Mouse (Mus musculus): Measurements from ENCODE around the gene Zpbp2.

The Zpbp2 gene

GRCm38 (mm10) chr11:98550975-98551828 is at the start of gene Zpbp2:
TSS of gene Zpbp2 (plus strand) at chr11:98551097.
- DNase-seq (ENCODE audit: low spot score): peak; percentile 76

DNA sequence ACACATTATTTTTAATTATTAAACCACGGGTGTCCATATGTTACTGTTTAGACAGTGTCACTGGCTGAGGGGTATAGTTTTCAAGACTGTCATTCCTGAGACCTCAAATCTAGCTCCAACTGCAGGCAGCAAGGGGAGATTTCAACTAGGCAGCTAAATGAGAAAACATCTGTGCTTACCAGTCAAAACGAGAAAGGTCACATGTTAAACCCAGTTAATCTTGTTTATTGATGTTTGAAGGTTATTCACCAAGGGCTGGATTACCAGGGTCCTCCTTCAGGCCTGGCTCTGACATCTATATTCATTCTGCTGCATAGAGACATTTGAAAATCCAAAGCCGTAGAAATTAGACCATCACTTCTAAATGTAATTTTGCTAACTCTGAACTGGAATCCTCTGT is 46.0 kb upstream of the Zpbp2 start:
- no peak for DNase-seq (ENCODE audit: low spot score)

- no peak for DNase-seq (ENCODE audit: low spot score)
Observed at GRCm38 (mm10) chr11:98509434-98509833, 41.5 kb upstream of the Zpbp2 start.

GRCm38 (mm10) chr11:98510125-98510524 is 40.8 kb upstream of the Zpbp2 start:
- DNase-seq (ENCODE audit: low spot score): no peak

DNA sequence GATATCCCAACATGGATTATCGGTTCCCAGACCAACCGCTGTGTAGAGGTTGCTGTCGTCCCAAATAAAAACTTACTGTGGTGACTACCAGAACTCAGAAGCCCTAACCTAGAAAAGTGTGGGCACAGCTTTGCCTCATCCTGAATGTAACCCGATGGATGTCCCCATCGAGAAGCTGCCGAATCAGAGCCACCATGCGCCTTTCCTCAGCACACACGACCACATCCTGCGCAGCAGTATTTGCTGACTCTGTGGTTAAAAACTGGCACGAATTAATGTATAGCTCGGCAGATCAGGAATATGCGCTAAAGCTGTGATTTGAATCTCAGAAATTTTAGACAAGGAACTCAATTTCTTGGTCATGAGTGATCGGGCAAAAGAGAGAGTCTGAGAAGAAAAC is 38.0 kb upstream of the Zpbp2 start:
- no peak for DNase-seq (ENCODE audit: low spot score)

DNA sequence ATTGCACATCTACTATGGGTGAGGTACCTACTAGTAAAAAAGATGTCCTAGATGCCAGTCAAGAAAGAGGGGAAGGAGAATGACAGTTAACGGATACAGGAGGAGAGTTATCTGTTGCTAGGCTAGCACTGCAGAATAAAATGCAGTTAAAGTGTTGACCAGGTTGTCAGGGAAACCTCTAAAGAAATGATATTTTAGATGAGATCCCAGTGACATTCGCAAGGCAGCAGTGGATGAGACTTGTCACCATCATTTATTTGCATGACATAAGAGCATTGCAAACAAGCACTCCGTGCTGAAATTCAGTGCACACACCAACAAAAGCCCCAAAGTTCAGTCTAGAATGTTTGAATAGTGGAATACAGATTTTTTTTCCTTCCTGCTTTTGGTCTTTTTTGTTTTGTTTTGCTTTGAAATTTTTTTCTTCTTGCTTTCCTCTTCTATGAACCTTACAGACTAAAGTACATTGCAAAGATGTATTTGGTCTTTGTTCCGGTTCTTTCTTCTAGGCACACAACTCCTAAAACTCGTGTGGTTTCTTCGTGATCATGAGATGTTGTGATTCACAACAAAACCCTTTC is 37.5 kb upstream of the Zpbp2 start:
- no peak for DNase-seq (ENCODE audit: low spot score)

- DNase-seq (ENCODE audit: low spot score): no peak
Observed at GRCm38 (mm10) chr11:98520468-98520867, 30.4 kb upstream of the Zpbp2 start.

GRCm38 (mm10) chr11:98525140-98525539 is 25.8 kb upstream of the Zpbp2 start:
- DNase-seq (ENCODE audit: low spot score): no peak

- no peak for DNase-seq (ENCODE audit: low spot score)
Observed at GRCm38 (mm10) chr11:98526824-98527461, 24.0 kb upstream of the Zpbp2 start.

DNA sequence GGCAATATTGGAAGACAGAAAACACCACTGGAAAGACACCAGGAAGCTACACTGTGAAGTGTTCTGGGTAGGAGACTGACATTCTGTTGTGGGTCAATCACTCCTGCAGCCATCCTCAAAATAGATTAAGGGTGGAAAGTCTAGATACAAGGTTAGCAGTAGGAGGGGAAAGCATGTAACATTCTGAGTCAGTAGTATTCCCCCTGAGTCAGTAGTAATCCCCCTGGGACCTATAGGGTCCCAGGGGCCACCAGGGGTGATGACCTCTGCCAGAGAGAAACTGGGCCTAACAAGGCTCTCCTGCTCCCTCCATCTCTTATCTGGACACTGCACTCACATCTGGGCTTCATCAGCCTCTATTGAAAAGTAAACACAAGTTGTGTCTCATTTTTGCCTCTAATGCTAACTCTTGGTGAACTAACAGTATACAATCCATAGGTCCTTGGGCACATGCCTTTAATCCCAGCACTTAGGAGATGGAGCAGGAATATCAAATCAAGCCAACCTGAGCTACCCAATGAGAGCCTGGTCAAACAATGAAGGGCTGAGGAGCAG is 13.3 kb upstream of the Zpbp2 start:
- no peak for DNase-seq (ENCODE audit: low spot score)

DNA sequence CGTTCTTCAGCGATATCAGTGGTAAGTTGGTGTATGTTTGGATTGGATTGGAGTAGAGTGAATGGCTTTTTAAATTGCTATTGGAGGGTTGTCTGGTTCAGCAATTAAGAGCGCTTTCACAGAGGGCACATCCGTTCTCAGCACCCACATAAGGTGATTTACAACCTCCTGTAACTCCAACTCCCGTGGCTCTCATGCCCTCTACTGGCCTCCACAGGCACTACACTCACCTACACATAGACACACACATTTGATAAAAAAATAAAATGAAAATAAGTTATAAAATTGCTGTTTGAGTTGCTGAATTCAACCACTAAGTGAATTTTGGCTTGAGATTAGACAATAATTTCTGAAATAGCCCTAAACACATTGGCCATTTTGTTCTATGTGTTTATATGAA is 10.6 kb upstream of the Zpbp2 start:
- no peak for DNase-seq (ENCODE audit: low spot score)

- DNase-seq (ENCODE audit: low spot score): no peak
Observed at GRCm38 (mm10) chr11:98542553-98542952, 8.3 kb upstream of the Zpbp2 start.

GRCm38 (mm10) chr11:98543414-98543813 is 7.5 kb upstream of the Zpbp2 start:
- no peak for DNase-seq (ENCODE audit: low spot score)

DNA sequence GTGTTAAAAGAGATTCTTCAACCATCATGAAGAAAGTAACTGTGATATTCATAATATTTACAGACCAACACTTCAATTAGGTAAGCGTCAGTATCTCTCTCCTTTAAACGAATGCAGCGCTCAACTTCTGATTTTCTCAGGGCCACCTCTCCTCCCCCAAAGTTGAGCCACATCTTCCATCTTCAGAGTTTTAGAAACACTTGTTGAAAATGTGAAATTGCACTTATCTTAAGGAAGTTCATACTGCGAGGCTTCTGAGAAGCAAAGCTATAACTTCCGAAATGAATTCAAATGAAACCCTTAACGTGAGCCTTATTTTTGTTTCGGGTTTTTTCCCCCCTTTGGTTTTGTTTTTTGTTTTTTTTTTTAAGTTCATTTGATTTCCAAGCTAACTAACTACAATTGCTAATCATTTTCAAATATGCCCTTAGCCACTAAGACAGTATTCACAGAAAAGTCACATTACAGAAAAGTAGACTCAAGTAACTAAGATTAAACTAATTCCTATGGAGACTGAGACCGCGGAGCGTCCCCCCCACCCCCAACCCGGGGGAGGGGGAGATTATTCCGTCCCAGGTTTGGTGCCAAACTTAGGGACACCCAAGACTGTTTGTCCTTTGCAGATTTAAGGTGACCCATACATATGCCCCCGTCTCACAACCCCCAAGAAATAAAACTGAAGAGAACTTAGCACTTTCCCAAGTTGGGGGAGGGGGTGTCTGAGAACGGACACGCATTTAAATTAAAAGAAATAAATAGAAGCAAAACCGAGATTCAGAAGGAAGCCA is 5.8 kb upstream of the Zpbp2 start:
- DNase-seq (ENCODE audit: low spot score): no peak

GRCm38 (mm10) chr11:98545711-98546231 is 5.1 kb upstream of the Zpbp2 start, which contains the start of gene Ikzf3:
TSS of gene Ikzf3 (minus strand) at chr11:98546031.
- peak; percentile 17 for DNase-seq (ENCODE audit: low spot score)

DNA sequence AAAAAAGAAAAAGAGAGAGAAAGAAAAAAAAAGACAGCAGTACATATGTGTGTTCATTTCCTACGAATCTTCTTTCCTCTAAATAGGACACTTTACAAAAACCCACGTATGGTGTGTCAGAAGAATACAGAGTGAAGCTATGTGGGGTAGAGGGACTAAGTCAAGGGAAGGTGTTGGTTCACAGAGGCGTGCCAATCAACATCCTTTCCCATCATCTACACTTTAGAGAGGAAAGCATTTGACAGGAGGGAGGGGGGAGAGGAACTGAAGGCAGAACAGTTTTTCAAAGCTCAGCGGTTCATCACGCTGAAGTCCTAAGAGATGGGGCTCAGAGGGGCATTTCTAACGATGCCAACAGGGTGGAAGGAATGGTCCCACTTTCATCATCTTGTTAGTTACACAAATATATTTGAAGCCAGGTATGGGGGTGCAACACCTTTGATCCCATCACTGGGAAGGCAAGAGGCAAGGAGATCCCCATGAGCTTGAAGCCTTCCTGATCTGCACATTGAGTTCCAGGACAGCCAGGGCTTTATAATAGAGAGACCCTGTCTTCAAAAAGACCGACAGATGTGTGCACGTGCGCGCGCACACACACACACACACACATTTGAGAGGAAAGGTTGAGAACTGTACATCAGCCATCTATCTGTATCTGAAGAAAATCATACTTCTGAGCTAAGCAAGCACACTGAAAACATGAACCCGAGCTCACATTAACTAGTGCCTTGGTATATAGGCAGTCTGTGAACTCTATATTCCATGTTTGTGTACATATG is 4.2 kb upstream of the Zpbp2 start:
- DNase-seq (ENCODE audit: low spot score): no peak

DNA sequence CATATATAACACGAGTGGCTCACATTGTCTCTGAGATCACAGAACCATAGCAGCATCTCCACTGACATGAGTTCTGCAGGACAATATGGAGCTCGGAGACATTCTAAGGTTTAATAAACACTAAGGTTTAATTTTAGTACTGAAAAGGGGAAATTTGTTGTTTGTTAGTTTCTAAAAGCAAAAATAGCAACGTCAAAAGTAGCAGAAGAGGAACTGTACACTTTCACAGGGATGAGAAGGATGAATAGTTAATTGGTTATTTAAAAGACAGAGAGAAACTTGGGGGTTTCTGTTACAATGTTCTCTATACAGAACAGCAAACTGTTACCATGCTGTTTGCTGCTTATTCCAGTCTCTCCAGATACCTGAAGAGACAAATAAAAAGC is 3.6 kb upstream of the Zpbp2 start:
- DNase-seq (ENCODE audit: low spot score): no peak

GRCm38 (mm10) chr11:98549363-98549762 is 1.5 kb upstream of the Zpbp2 start:
- DNase-seq (ENCODE audit: low spot score): no peak

- DNase-seq (ENCODE audit: low spot score): no peak
Observed at GRCm38 (mm10) chr11:98550311-98550974, 454 bp upstream of the Zpbp2 start.

DNA sequence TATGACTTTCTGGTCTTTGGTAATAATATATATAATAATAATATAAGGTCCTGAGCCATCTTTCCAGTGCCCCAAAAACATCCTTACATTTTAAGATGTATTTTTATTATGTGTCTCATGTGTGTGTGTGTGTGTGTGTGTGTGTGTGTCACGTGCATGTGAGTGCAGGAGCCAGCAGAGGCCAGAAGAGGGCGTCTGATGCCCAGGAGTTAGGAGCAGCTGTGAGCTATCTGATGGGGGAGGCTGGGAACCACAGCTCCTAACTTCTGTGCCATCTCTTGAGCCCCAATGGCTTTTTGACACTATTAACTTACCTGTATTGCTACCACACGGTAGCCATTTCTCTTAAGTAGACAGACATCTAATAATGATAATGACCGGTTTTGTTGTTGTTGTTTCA is 3.1 kb downstream of the Zpbp2 start:
- no peak for DNase-seq (ENCODE audit: low spot score)

Data from ovary, postnatal 14 days (tissue).